Mouse (Mus musculus): Measurements from ENCODE around the gene Thrb. TPM values are rescaled to one million over a fixed set of nuclear protein-coding genes. Genes with fewer than 3 reads are reported as not detected.

Gene Thrb
- total and polyA plus RNA-seq, 2 experiments from 2014 or later, result 2.1 to 8.9 TPM

GRCm38 (mm10) chr14:17981258-17981657 lies 321.2 kb downstream of the Thrb start:
- WGBS, result 70% methylated on average over 3 of the region's 3 CpGs
- no peaks in the 10 kb centered on the region for H3K27me3 ChIP-seq (ENCODE audit: insufficient read depth, low read length)
- no peak for DNase-seq (ENCODE audit: low spot score)
- H3K36me3 ChIP-seq (ENCODE audit: insufficient read depth, low read length), result no peaks in the 10 kb centered on the region
- no peak overlapping the region for H3K27ac ChIP-seq (ENCODE audit: low read depth, low read length)
- no peaks in the 10 kb centered on the region for H3K9me3 ChIP-seq (ENCODE audit: low read length)
- H3K4me1 ChIP-seq (ENCODE audit: insufficient read depth, low read length), result no peaks in the 10 kb centered on the region
- no peak for ATAC-seq (ENCODE audit: low FRiP score)
- no peak overlapping the region for H3K4me2 ChIP-seq (ENCODE audit: low read depth, low read length, poor library complexity, severe bottlenecking)
- no peak for TF ChIP-seq CTCF (IDR thresholded peaks at IDR 0.05)
- H3K4me3 ChIP-seq (ENCODE audit: low read depth, low read length), result no peak overlapping the region
- H3K9ac ChIP-seq (replicated peaks; ENCODE audit: low read length, poor library complexity, severe bottlenecking), result no peak overlapping the region

GRCm38 (mm10) chr14:17982017-17982416 lies 322.0 kb downstream of the Thrb start:
- Histone ChIP-seq H3K9ac (replicated peaks; ENCODE audit: low read length, poor library complexity, severe bottlenecking) (no peak overlapping the region), H3K9me3 (ENCODE audit: low read length) (no peaks in the 10 kb centered on the region), H3K27ac (ENCODE audit: low read depth, low read length) (no peak overlapping the region), H3K4me3 (ENCODE audit: low read depth, low read length) (no peak overlapping the region), H3K27me3 (ENCODE audit: insufficient read depth, low read length) (no peaks in the 10 kb centered on the region), H3K4me2 (ENCODE audit: low read depth, low read length, poor library complexity, severe bottlenecking) (no peak overlapping the region), H3K4me1 (ENCODE audit: insufficient read depth, low read length) (no peaks in the 10 kb centered on the region), H3K36me3 (ENCODE audit: insufficient read depth, low read length) (no peaks in the 10 kb centered on the region)
- 80% methylated on average over 5 of the region's 5 CpGs for WGBS
- TF ChIP-seq CTCF (IDR thresholded peaks at IDR 0.05), result no peak
- DNase-seq (ENCODE audit: low spot score), result no peak
- no peak for ATAC-seq (ENCODE audit: low FRiP score)

- no peak for TF ChIP-seq CTCF (IDR thresholded peaks at IDR 0.05)
- 83% methylated on average over 3 of the region's 3 CpGs for WGBS
- DNase-seq (ENCODE audit: low spot score) (no peak), ATAC-seq (ENCODE audit: low FRiP score) (no peak)
- no peaks in the 10 kb centered on the region for H3K9me3 ChIP-seq (ENCODE audit: low read length)
- H3K36me3 ChIP-seq (ENCODE audit: insufficient read depth, low read length), result no peaks in the 10 kb centered on the region
- no peak overlapping the region for H3K4me2 ChIP-seq (ENCODE audit: low read depth, low read length, poor library complexity, severe bottlenecking)
- H3K4me3 ChIP-seq (ENCODE audit: low read depth, low read length), result no peak overlapping the region
- H3K4me1 ChIP-seq (ENCODE audit: insufficient read depth, low read length), result no peaks in the 10 kb centered on the region
- H3K27me3 ChIP-seq (ENCODE audit: insufficient read depth, low read length), result no peaks in the 10 kb centered on the region
- no peak overlapping the region for H3K9ac ChIP-seq (replicated peaks; ENCODE audit: low read length, poor library complexity, severe bottlenecking)
- no peak overlapping the region for H3K27ac ChIP-seq (ENCODE audit: low read depth, low read length)
Measured at GRCm38 (mm10) chr14:17983390-17983789, 323.3 kb downstream of the Thrb start.

GRCm38 (mm10) chr14:17983839-17984238 lies 323.8 kb downstream of the Thrb start:
- H3K9me3 ChIP-seq (ENCODE audit: low read length), result no peaks in the 10 kb centered on the region
- no peak for ATAC-seq (ENCODE audit: low FRiP score)
- no peaks in the 10 kb centered on the region for H3K4me1 ChIP-seq (ENCODE audit: insufficient read depth, low read length)
- WGBS, result 59% methylated on average over 6 of the region's 6 CpGs
- H3K27ac ChIP-seq (ENCODE audit: low read depth, low read length), result no peak overlapping the region
- no peak overlapping the region for H3K4me3 ChIP-seq (ENCODE audit: low read depth, low read length)
- TF ChIP-seq CTCF (IDR thresholded peaks at IDR 0.05), result no peak
- no peaks in the 10 kb centered on the region for H3K36me3 ChIP-seq (ENCODE audit: insufficient read depth, low read length)
- DNase-seq (ENCODE audit: low spot score), result no peak
- no peak overlapping the region for H3K4me2 ChIP-seq (ENCODE audit: low read depth, low read length, poor library complexity, severe bottlenecking)
- no peak overlapping the region for H3K9ac ChIP-seq (replicated peaks; ENCODE audit: low read length, poor library complexity, severe bottlenecking)
- no peaks in the 10 kb centered on the region for H3K27me3 ChIP-seq (ENCODE audit: insufficient read depth, low read length)

GRCm38 (mm10) chr14:17988580-17988979 lies 328.5 kb downstream of the Thrb start:
- no peaks in the 10 kb centered on the region for H3K4me1 ChIP-seq (ENCODE audit: insufficient read depth, low read length)
- H3K9ac ChIP-seq (replicated peaks; ENCODE audit: low read length, poor library complexity, severe bottlenecking), result no peak overlapping the region
- H3K27ac ChIP-seq (ENCODE audit: low read depth, low read length), result no peak overlapping the region
- DNase-seq (ENCODE audit: low spot score) (no peak), ATAC-seq (ENCODE audit: low FRiP score) (no peak)
- no peak for TF ChIP-seq CTCF (IDR thresholded peaks at IDR 0.05)
- H3K4me3 ChIP-seq (ENCODE audit: low read depth, low read length), result no peak overlapping the region
- no peaks in the 10 kb centered on the region for H3K36me3 ChIP-seq (ENCODE audit: insufficient read depth, low read length)
- H3K27me3 ChIP-seq (ENCODE audit: insufficient read depth, low read length), result no peaks in the 10 kb centered on the region
- no peak overlapping the region for H3K4me2 ChIP-seq (ENCODE audit: low read depth, low read length, poor library complexity, severe bottlenecking)
- 83% methylated on average over 2 of the region's 2 CpGs for WGBS
- no peaks in the 10 kb centered on the region for H3K9me3 ChIP-seq (ENCODE audit: low read length)

- H3K4me3 ChIP-seq (ENCODE audit: low read depth, low read length), result no peak overlapping the region
- no peak overlapping the region for H3K4me2 ChIP-seq (ENCODE audit: low read depth, low read length, poor library complexity, severe bottlenecking)
- TF ChIP-seq CTCF (IDR thresholded peaks at IDR 0.05), result no peak
- DNase-seq (ENCODE audit: low spot score) (no peak), ATAC-seq (ENCODE audit: low FRiP score) (no peak)
- H3K4me1 ChIP-seq (ENCODE audit: insufficient read depth, low read length), result no peaks in the 10 kb centered on the region
- no peaks in the 10 kb centered on the region for H3K36me3 ChIP-seq (ENCODE audit: insufficient read depth, low read length)
- 80% methylated on average over 4 of the region's 4 CpGs for WGBS
- H3K27ac ChIP-seq (ENCODE audit: low read depth, low read length), result no peak overlapping the region
- no peaks in the 10 kb centered on the region for H3K9me3 ChIP-seq (ENCODE audit: low read length)
- no peaks in the 10 kb centered on the region for H3K27me3 ChIP-seq (ENCODE audit: insufficient read depth, low read length)
- no peak overlapping the region for H3K9ac ChIP-seq (replicated peaks; ENCODE audit: low read length, poor library complexity, severe bottlenecking)
Measured at GRCm38 (mm10) chr14:17989182-17989581, 329.1 kb downstream of the Thrb start.
